Mouse (Mus musculus) embryonic facial prominence, embryonic 15.5 days (tissue): ENCODE data around the gene Mrpl41. TPM values are rescaled to one million over a fixed set of nuclear protein-coding genes. Genes with fewer than 3 reads are reported as not detected.

ENCODE experiments used
- ATAC-seq: fragments of 200-750 bp; cut with Nextera tagmentation; 2 replicates; pipeline ENCODE4 v1.8.0; 2017; ENCODE audit warnings: low read depth, moderate TSS enrichment; ENCODE audit not compliant: insufficient number of reproducible peaks, low FRiP score, low TSS enrichment
- H3K27ac ChIP-seq: fragments of 300-500 bp; sonication (generic); replicated peaks from 2 replicates; pipeline ENCODE4 v1.5.1; 2015; ENCODE audit warnings: mild to moderate bottlenecking, inconsistent platforms
- H3K27me3 ChIP-seq: fragments of 300-500 bp; sonication (generic); 2 replicates; pipeline ENCODE4 v1.6.1; 2015; ENCODE audit warnings: inconsistent platforms
- H3K36me3 ChIP-seq: fragments of 300-500 bp; sonication (generic); 2 replicates; pipeline ENCODE4 v1.6.1; 2015; ENCODE audit warnings: mild to moderate bottlenecking, inconsistent platforms
- H3K4me1 ChIP-seq: fragments of 300-500 bp; sonication (generic); 2 replicates; pipeline ENCODE4 v1.6.1; 2015; ENCODE audit warnings: inconsistent platforms
- H3K4me2 ChIP-seq: fragments of 300-500 bp; sonication (generic); replicated peaks from 2 replicates; pipeline ENCODE4 v1.6.1; 2015; ENCODE audit warnings: mild to moderate bottlenecking, inconsistent platforms
- H3K4me3 ChIP-seq: fragments of 300-500 bp; sonication (generic); replicated peaks from 2 replicates; pipeline ENCODE4 v1.5.1; 2015; ENCODE audit warnings: mild to moderate bottlenecking, inconsistent platforms
- H3K9ac ChIP-seq: fragments of 300-500 bp; sonication (generic); 2 replicates; pipeline ENCODE4 v1.6.1; 2015; ENCODE audit warnings: inconsistent platforms
- H3K9me3 ChIP-seq: fragments of 300-500 bp; sonication (generic); replicated peaks from 2 replicates; pipeline ENCODE4 v1.6.1; 2016; ENCODE audit warnings: inconsistent platforms
- WGBS: fragments of 180-500 bp; shearing (Covaris S2); methylation state at CpG from one replicate; pipeline ENCODE4 v1.1.7; 2015; 5-methylcytosine and 5-hydroxymethylcytosine counted together
- polyA plus RNA-seq: library from polyadenylated mRNA; unstranded; fragments of >200 nt; fragmentation: Nextera tagmentation; extraction: Ambion mirVana; gene quantifications from 2 replicates; pipeline ENCODE4 v1.2.1, GENCODE M21; 2015

Gene Mrpl41
- polyA plus RNA-seq: 127 and 132 TPM in 2 replicates

DNA sequence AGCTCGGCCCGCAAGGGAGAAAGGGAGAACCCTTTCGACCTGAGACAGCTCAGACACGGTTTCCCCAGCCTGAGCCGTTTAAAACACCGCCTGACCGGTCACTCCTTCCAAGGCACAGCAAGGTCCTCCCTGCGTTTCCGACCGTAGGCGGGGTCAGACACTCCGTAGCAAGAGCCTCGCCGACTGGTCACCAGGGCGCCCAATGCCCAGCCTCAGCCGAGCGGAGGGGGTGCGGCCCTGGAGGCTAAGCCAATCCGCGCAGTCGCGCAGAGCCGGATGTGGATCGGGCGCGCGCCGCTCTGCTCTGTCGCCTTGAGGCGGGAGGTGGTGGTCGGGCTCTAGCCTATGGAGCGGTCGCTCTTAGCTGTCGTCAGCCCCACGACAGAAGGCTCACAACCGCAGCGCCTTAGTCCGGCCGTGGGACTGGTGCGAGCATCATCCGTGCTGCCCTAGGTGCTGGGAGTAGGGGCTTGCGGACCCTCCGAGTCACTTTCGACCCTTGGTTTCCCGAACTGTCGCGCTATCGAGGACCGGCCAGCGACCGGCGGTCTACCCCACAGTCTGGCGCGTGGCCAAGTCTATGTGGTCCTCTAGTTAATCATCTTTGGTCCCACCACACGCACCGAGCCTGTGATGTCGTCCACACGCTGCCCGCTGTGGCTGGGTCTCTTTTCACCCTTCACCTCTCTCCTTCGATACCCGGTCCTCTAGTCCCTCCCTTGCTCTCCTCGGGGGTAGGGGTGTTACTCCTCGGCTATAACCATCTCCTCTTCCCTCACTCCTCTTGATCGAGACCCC is at the start of gene Mrpl41:
TSS of gene Mrpl41 (minus strand) at position 193 of the 798 bp plus-strand sequence.
- Histone ChIP-seq H3K9me3 (no peaks in the 10 kb centered on the region), H3K4me1 (peaks cover 20% of the 10 kb centered on the region), H3K4me2 (peak within 1 kb of the TSS; percentile 94), H3K27ac (peak within 1 kb of the TSS; percentile 95), H3K9ac (peak within 1 kb of the TSS; percentile 87), H3K4me3 (peak within 1 kb of the TSS; percentile 89), H3K27me3 (no peaks in the 10 kb centered on the region), H3K36me3 (peaks cover 32% of the 10 kb centered on the region)
- under 1% methylated on average over 64 of the region's 64 CpGs for WGBS
- ATAC-seq: peak; percentile 99

DNA sequence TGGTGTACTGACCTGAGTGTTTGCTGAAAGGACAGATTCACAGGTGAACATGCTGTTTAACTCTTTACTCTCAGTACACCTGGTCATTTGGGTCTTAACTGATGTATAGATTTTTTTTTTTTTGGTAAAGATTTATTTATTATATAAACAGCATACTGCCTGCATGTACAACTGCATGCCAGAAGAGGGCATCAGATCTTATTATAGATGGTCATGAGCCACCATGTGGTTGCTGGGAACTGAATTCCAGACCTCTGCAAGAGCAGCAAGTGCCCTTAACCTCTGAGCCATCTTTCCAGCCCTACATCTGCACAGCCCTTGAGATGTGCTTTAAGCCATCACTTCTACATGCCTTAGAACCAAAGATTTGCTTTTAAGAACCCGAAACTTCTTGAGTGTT is 47.8 kb upstream of the Mrpl41 start:
- 0 out of 2 replicates have a peak, but pooled peaks cover 3% of the 10 kb centered on the region for H3K36me3 ChIP-seq
- H3K4me3 ChIP-seq: no peak overlapping the region
- H3K9me3 ChIP-seq: no peaks in the 10 kb centered on the region
- H3K27ac ChIP-seq: no peak overlapping the region
- no peak for ATAC-seq
- no peaks in the 10 kb centered on the region for H3K4me1 ChIP-seq
- no peaks in the 10 kb centered on the region for H3K27me3 ChIP-seq
- no peak overlapping the region for H3K4me2 ChIP-seq
- WGBS: 89% methylated on average over 1 of the region's 1 CpGs
- no peak overlapping the region for H3K9ac ChIP-seq

DNA sequence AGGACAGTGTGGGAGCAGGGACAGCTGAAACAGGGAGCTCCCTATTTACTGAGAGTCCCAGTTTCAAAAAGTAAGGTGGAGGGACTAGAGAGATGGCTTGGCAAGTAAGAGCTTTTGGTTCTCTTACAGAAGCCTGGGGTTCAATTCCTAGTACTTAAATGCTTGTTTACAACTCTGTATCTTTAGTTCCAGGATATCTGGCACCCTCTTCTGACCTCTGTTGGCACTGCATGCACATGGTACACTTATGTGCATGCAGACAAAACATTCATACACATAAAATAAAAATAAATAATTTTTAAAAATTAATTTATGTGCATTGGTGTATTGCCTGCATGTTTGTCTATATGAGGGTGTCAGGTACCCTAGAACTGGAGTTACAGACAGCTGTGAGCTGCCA is 33.4 kb upstream of the Mrpl41 start:
- H3K36me3 ChIP-seq: no peaks in the 10 kb centered on the region
- no peak overlapping the region for H3K4me2 ChIP-seq
- H3K4me1 ChIP-seq: no peaks in the 10 kb centered on the region
- no peaks in the 10 kb centered on the region for H3K27me3 ChIP-seq
- no peak overlapping the region for H3K4me3 ChIP-seq
- no peaks in the 10 kb centered on the region for H3K9me3 ChIP-seq
- no peak for ATAC-seq
- no peak overlapping the region for H3K9ac ChIP-seq
- no peak overlapping the region for H3K27ac ChIP-seq

DNA sequence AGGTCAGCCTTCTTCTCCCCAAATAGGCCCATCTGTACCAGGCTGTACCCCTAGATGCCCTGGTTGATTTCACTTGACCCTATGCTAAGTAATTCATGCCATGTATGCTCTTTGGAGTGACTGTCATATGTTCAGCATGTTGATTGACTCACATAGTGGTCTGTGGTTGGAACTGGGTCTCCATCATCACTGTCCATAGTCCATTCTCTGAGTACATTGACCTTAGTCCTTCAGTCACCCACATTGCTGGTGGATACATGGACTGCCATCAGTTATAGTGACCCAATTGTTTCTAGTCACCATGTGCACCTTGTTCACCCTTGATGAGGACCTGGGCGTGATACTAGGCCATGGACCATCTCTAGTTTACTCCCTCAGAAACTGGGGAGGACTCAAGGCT is 31.9 kb upstream of the Mrpl41 start:
- Histone ChIP-seq H3K9ac (no peak overlapping the region), H3K9me3 (no peaks in the 10 kb centered on the region), H3K4me3 (no peak overlapping the region), H3K27me3 (no peaks in the 10 kb centered on the region), H3K4me2 (no peak overlapping the region), H3K4me1 (no peaks in the 10 kb centered on the region), H3K27ac (no peak overlapping the region), H3K36me3 (0 out of 2 replicates have a peak, but pooled peaks cover 2% of the 10 kb centered on the region)
- ATAC-seq: no peak
- WGBS: 86% methylated on average over 1 of the region's 1 CpGs

DNA sequence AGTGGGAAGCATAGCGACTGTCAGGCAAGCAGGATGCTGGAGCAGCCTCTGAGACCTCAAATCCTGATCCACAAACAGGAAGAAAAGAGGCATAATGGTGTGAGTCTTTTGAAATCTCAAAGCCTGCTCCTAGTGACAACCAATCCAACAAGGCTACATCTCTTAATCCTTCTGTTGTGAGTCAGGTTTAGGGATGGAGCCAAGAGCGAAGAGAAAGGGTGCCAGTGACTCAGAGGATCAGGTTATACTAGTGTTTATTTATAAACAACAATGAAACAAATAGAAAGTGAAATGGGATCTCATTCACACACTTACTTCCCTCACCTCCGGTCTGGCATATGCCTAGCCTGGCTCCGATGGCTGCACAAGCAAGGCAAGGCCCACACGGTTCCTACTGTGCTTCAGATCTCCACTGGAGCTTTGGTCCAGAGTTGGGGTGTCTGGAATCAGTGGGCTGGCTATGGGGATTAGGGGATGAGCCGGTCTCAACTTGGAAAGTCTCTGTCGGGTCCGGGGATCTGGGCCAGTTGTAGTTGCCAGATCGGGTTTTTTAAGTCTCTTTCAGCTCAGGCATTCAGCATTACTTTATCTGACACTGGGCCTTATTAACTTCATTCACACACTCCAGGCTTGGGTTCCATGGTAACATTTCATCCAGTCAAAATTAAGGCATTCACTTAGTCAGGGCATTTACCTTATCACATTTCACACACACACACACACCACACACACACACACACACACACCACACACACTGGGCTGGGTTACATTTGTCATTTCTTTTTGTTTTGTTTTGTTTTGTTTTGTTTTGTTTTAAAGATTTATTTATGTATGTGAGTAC is 29.3 kb upstream of the Mrpl41 start:
- ATAC-seq: 0 out of 2 replicates have a peak, but pooled peaks have one; percentile 47
- Histone ChIP-seq H3K4me3 (no peak overlapping the region), H3K9me3 (no peaks in the 10 kb centered on the region), H3K4me2 (no peak overlapping the region), H3K27ac (no peak overlapping the region), H3K27me3 (no peaks in the 10 kb centered on the region), H3K9ac (no peak overlapping the region), H3K36me3 (0 out of 2 replicates have a peak, but pooled peaks cover 2% of the 10 kb centered on the region), H3K4me1 (no peaks in the 10 kb centered on the region)
- 69% methylated on average over 9 of the region's 9 CpGs for WGBS

DNA sequence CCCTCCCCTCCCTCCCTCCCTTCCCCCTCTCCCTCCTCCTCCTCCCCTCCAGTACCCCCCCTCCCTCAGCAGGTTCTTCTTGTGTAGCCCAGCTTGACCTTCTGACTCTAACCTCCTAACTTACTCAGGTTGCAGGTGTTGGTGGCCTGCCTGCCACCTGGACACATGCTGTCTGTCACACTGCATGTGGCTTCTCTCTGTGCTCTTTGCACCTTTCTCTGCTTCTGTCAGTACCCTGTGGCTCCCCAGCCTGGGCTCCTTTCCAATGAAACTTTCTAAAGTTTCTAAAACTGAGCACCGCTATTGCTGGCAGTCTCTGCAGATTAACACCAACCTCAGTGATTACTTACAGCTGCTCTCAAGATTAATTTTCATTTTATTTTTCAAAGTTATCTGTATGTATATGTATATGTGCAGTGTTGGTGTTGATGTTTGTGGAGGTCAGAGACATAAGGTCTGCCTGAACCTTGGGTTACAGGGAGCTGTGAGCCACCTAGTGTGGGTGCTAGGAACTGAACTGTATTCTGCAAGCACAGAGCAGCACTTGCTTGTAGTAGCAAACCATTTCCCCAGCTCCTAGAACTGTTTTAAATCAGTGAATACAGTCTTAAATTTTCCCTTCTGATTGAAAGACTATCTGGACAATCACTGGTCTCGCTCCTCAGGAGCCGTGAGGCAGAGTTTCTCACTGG is 25.8 kb upstream of the Mrpl41 start:
- no peak for ATAC-seq
- Histone ChIP-seq H3K9me3 (no peaks in the 10 kb centered on the region), H3K4me3 (no peak overlapping the region), H3K9ac (no peak overlapping the region), H3K27me3 (no peaks in the 10 kb centered on the region), H3K4me1 (no peaks in the 10 kb centered on the region), H3K4me2 (no peak overlapping the region), H3K36me3 (0 out of 2 replicates have a peak, but pooled peaks cover 2% of the 10 kb centered on the region), H3K27ac (no peak overlapping the region)
- 60% methylated on average over 3 of the region's 3 CpGs for WGBS

DNA sequence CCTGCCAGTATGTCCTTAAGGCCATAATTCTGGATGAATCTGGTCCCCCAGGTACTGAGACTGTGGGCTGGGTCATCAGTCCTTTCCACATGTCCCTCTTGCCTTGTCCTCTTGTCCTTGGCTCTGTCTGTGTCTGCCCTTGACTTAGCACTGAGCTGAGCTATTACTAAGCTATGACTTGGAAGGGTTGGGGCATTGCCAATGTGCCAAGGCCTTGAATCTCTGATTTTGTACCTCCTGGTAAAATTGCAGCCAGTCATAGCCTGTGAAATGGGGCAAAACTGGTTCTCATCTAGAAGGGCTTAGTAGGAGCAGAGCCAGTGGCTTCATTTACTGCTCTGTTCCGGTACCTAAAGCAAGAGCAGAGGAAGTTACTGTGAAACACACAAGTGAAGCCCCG is 21.6 kb upstream of the Mrpl41 start:
- Histone ChIP-seq H3K27ac (no peak overlapping the region), H3K27me3 (no peaks in the 10 kb centered on the region), H3K36me3 (no peaks in the 10 kb centered on the region), H3K4me1 (no peaks in the 10 kb centered on the region), H3K4me2 (no peak overlapping the region), H3K4me3 (no peak overlapping the region), H3K9me3 (no peaks in the 10 kb centered on the region), H3K9ac (no peak overlapping the region)
- 90% methylated on average over 2 of the region's 2 CpGs for WGBS
- ATAC-seq: no peak

DNA sequence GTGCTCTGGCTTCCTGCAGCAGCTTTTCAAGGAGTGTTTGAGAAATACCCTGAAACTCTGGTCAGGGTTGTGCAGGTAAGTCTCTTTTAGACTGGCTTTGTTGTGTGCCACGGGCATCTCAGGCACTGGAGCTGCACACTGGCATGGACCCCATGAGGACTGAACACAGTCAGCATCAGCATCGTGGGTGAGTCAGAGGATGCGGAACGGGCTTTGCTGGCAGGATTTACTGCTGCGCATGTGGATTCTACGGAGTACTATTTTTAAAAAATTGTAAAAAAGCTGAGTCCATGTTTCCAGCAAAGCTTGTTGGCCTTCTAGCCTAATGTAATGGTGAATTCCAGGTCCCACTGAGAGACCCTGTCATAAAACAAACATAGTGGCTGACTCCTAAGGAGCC is 20.4 kb upstream of the Mrpl41 start:
- H3K4me1 ChIP-seq: no peaks in the 10 kb centered on the region
- H3K4me3 ChIP-seq: no peak overlapping the region
- no peak overlapping the region for H3K27ac ChIP-seq
- H3K4me2 ChIP-seq: no peak overlapping the region
- H3K9me3 ChIP-seq: no peaks in the 10 kb centered on the region
- H3K27me3 ChIP-seq: no peaks in the 10 kb centered on the region
- no peak overlapping the region for H3K9ac ChIP-seq
- WGBS: 87% methylated on average over 6 of the region's 6 CpGs
- no peaks in the 10 kb centered on the region for H3K36me3 ChIP-seq
- no peak for ATAC-seq

DNA sequence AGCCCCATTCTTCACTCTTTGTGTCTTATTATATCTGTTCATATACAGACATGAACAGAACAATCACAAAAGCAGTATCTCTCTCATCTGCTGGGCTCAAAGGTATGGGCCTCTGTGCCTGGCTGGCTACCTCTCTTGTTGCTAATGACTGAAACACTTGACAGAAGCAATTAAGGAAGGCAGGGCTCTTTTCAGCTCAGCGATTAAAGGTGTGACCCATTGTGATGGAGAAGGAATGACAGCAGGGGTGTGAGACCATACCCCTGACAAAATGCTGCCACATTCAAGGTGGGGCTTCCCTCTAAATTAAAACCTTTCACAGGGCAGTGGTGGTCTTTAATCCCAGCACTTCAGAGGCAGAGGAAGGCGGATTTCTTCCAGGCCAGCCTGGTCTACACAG is 12.9 kb upstream of the Mrpl41 start:
- Histone ChIP-seq H3K4me1 (no peaks in the 10 kb centered on the region), H3K27me3 (no peaks in the 10 kb centered on the region), H3K9ac (no peak overlapping the region), H3K36me3 (peaks cover 10% of the 10 kb centered on the region), H3K4me3 (no peak overlapping the region), H3K4me2 (no peak overlapping the region), H3K9me3 (no peaks in the 10 kb centered on the region), H3K27ac (no peak overlapping the region)
- 77% methylated on average over 2 of the region's 2 CpGs for WGBS
- ATAC-seq: no peak

DNA sequence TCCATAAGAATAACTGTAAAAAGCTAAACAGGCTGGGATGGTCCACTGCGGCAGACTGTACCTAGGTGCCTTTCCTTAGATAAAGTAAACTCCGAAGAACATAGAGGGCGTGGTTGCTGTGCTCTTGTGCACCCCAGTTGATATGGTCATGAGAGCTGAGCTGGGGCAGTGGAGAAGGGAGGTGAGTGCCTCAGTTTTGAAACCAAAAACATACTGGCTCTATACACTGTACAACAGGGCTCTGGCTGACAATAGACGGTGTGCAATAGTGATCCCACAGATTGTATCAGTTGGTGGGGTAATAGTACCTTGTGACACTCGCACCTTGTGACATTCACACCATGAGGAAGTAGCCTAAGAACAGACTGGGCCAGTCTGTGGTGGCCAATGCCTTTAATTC is 2.1 kb upstream of the Mrpl41 start:
- Histone ChIP-seq H3K27ac (no peak overlapping the region), H3K9ac (no peak overlapping the region), H3K36me3 (peaks cover 13% of the 10 kb centered on the region), H3K27me3 (no peaks in the 10 kb centered on the region), H3K4me1 (peaks cover 20% of the 10 kb centered on the region), H3K4me3 (no peak overlapping the region), H3K9me3 (no peaks in the 10 kb centered on the region), H3K4me2 (no peak overlapping the region)
- ATAC-seq: no peak
- 87% methylated on average over 5 of the region's 5 CpGs for WGBS

DNA sequence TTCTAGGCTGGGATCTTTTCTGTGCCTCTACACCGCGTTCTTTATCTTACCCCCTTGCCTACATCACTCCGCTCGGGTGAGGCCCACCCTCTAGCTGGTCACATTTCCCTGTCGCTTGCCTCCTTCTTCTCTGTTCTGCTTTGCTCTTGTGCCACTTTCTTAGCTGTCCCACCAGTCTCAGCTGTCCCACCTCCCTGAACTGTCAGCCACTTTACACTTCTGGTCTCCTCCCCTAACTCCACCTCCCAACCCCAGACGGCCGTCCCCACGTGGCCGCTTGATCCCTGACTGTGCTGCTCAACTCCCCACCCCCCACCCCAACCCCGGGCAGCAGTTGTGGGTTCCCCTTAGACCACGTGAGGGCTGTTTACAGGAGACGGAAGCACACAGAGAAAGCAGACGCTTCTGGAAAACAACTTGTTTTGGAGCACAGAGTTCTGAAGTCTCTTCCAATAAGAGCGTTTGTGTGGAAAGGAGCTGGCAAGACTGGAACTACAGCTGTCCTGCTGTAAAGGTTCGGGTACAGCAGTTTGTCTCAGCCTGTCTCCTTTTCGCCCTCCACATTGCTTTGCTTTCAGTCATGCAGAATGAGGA is 903 bp upstream of the Mrpl41 start, which contains the start of gene Pnpla7:
TSS of gene Pnpla7 (plus strand) at position 330 of the 594 bp plus-strand sequence.
- H3K9me3 ChIP-seq: no peaks in the 10 kb centered on the region
- peak within 1 kb of the TSS; percentile 87 for H3K9ac ChIP-seq
- peaks cover 20% of the 10 kb centered on the region for H3K4me1 ChIP-seq
- WGBS: 0% methylated on average over 16 of the region's 16 CpGs
- no peaks in the 10 kb centered on the region for H3K27me3 ChIP-seq
- H3K4me3 ChIP-seq: peak within 1 kb of the TSS; percentile 89
- H3K4me2 ChIP-seq: peak within 1 kb of the TSS; percentile 94
- peak; percentile 79 for ATAC-seq
- H3K36me3 ChIP-seq: peaks cover 25% of the 10 kb centered on the region
- H3K27ac ChIP-seq: peak within 1 kb of the TSS; percentile 95
